Mouse (Mus musculus): ENCODE results near the gene Zdhhc18. TPM values are rescaled to one million over a fixed set of nuclear protein-coding genes. Genes with fewer than 3 reads are reported as not detected.
A peak's percentile ranks its signal among the peaks of the same experiment; 100 is the strongest.

Gene Zdhhc18
- total and polyA plus RNA-seq, 3 experiments: 6.7 to 15.6 TPM; not detected in 1

- Histone ChIP-seq H3K4me1 (ENCODE audit: control insufficient read depth in 1 of 2, insufficient read depth in 2 of 2, low read length in 2 of 2) (no peaks in the 10 kb centered on the region), H3K36me3 (ENCODE audit: control insufficient read depth in 1 of 2, insufficient read depth in 2 of 2, low read length in 2 of 2) (no peaks in the 10 kb centered on the region)
Measured at GRCm38 (mm10) chr4:133612416-133612815, 37.5 kb downstream of the Zdhhc18 start.

GRCm38 (mm10) chr4:133611815-133612214 is 38.1 kb downstream of the Zdhhc18 start:
- H3K9me3 ChIP-seq (replicated peaks; ENCODE audit: insufficient read depth, low read length): no peaks in the 10 kb centered on the region
- H3K36me3 ChIP-seq (ENCODE audit: control insufficient read depth in 1 of 2, insufficient read depth in 2 of 2, low read length in 2 of 2): no peaks in the 10 kb centered on the region
- H3K79me2 ChIP-seq (ENCODE audit: control insufficient read depth, insufficient read depth, low read length, poor library complexity): no peaks in the 10 kb centered on the region
- H3K9ac ChIP-seq (ENCODE audit: control insufficient read depth, low read depth, low read length, poor library complexity, severe bottlenecking): no peak overlapping the region
- DNase-seq (ENCODE audit: low read depth, low spot score): peak; percentile 39
- H3K27me3 ChIP-seq (ENCODE audit: control insufficient read depth in 1 of 2, insufficient read depth in 2 of 2, low read length in 2 of 2): no peaks in the 10 kb centered on the region
- H3K4me1 ChIP-seq (ENCODE audit: control insufficient read depth in 1 of 2, insufficient read depth in 2 of 2, low read length in 2 of 2): no peaks in the 10 kb centered on the region
- TF ChIP-seq CTCF (IDR thresholded peaks at IDR 0.05 in 2 of 3, conservative IDR thresholded peaks at IDR 0.05 in 1 of 3; ENCODE audit: control insufficient read depth in 1 of 3, insufficient read depth in 1 of 3, low read depth in 2 of 3, low read length in 3 of 3, poor library complexity in 1 of 3, severe bottlenecking in 1 of 3) (peak; percentile 11 to 35 (median 34); a peak in 3 of 6 replicates), JUND (IDR thresholded peaks at IDR 0.05; ENCODE audit: low read depth, low read length) (no peak)
- H3K4me3 ChIP-seq (ENCODE audit: control insufficient read depth in 1 of 2, insufficient read depth in 1 of 2, low read depth in 2 of 2, low read length in 2 of 2): no peak overlapping the region
- H3K27ac ChIP-seq (ENCODE audit: control insufficient read depth, low read depth, low read length): no peak overlapping the region

More at GRCm38 (mm10) chr4:133612416-133612815, 37.5 kb downstream of the Zdhhc18 start:
- no peak overlapping the region for H3K4me3 ChIP-seq (ENCODE audit: control insufficient read depth in 1 of 2, insufficient read depth in 1 of 2, low read depth in 2 of 2, low read length in 2 of 2)
- H3K9me3 ChIP-seq (replicated peaks; ENCODE audit: insufficient read depth, low read length): no peaks in the 10 kb centered on the region
- no peaks in the 10 kb centered on the region for H3K79me2 ChIP-seq (ENCODE audit: control insufficient read depth, insufficient read depth, low read length, poor library complexity)
- TF ChIP-seq TBP (IDR thresholded peaks at IDR 0.05; ENCODE audit: low read depth, low read length) (no peak), GABPA (IDR thresholded peaks at IDR 0.05; ENCODE audit: low read depth, low read length) (no peak), USF2 (IDR thresholded peaks at IDR 0.05; ENCODE audit: borderline replicate concordance in 1 of 2, insufficient read depth in 1 of 2, low read depth in 1 of 2, low read length in 2 of 2) (no peak), TCF12 (IDR thresholded peaks at IDR 0.05; ENCODE audit: low read depth, low read length) (no peak), MAFK (IDR thresholded peaks at IDR 0.05; ENCODE audit: borderline replicate concordance, low read depth, low read length) (no peak), CTCF (IDR thresholded peaks at IDR 0.05 in 2 of 3, conservative IDR thresholded peaks at IDR 0.05 in 1 of 3; ENCODE audit: control insufficient read depth in 1 of 3, insufficient read depth in 1 of 3, low read depth in 2 of 3, low read length in 3 of 3, poor library complexity in 1 of 3, severe bottlenecking in 1 of 3) (peak in 2 of 3 experiments; percentile 8 to 39; a peak in 3 of 6 replicates), RCOR1 (IDR thresholded peaks at IDR 0.05; ENCODE audit: low read depth, low read length) (no peak), RAD21 (IDR thresholded peaks at IDR 0.05; ENCODE audit: low read depth, low read length) (no peak)
- no peak for DNase-seq (ENCODE audit: low read depth, low spot score)
- no peak overlapping the region for H3K27ac ChIP-seq (ENCODE audit: control insufficient read depth, low read depth, low read length)
- no peak overlapping the region for H3K9ac ChIP-seq (ENCODE audit: control insufficient read depth, low read depth, low read length, poor library complexity, severe bottlenecking)
- H3K27me3 ChIP-seq (ENCODE audit: control insufficient read depth in 1 of 2, insufficient read depth in 2 of 2, low read length in 2 of 2): no peaks in the 10 kb centered on the region

GRCm38 (mm10) chr4:133609719-133610118 is 40.2 kb downstream of the Zdhhc18 start:
- no peak overlapping the region for H3K9ac ChIP-seq (ENCODE audit: control insufficient read depth, low read depth, low read length, poor library complexity, severe bottlenecking)
- no peaks in the 10 kb centered on the region for H3K9me3 ChIP-seq (replicated peaks; ENCODE audit: insufficient read depth, low read length)
- no peak overlapping the region for H3K27ac ChIP-seq (ENCODE audit: control insufficient read depth, low read depth, low read length)
- H3K4me1 ChIP-seq (ENCODE audit: control insufficient read depth in 1 of 2, insufficient read depth in 2 of 2, low read length in 2 of 2): no peaks in the 10 kb centered on the region
- H3K79me2 ChIP-seq (ENCODE audit: control insufficient read depth, insufficient read depth, low read length, poor library complexity): no peaks in the 10 kb centered on the region
- no peaks in the 10 kb centered on the region for H3K36me3 ChIP-seq (ENCODE audit: control insufficient read depth in 1 of 2, insufficient read depth in 2 of 2, low read length in 2 of 2)
- TF ChIP-seq CTCF (IDR thresholded peaks at IDR 0.05 in 2 of 3, conservative IDR thresholded peaks at IDR 0.05 in 1 of 3; ENCODE audit: control insufficient read depth in 1 of 3, insufficient read depth in 1 of 3, low read depth in 2 of 3, low read length in 3 of 3, poor library complexity in 1 of 3, severe bottlenecking in 1 of 3) (peak; percentile 78 to 95 (median 84)), ZC3H11A (IDR thresholded peaks at IDR 0.05; ENCODE audit: low read depth, low read length) (no peak), MAZ (IDR thresholded peaks at IDR 0.05; ENCODE audit: low read depth, low read length) (no peak), MAFK (IDR thresholded peaks at IDR 0.05; ENCODE audit: borderline replicate concordance, low read depth, low read length) (no peak), ZKSCAN1 (IDR thresholded peaks at IDR 0.05; ENCODE audit: low read depth, low read length) (no peak), ZMIZ1 (IDR thresholded peaks at IDR 0.05; ENCODE audit: low read depth, low read length) (no peak), CHD1 (IDR thresholded peaks at IDR 0.05; ENCODE audit: low read depth, low read length) (no peak), POLR2A (IDR thresholded peaks at IDR 0.05; ENCODE audit: control insufficient read depth in 1 of 2, insufficient read depth in 1 of 2, low read depth in 1 of 2, low read length in 2 of 2, poor library complexity in 1 of 2) (no peak), HCFC1 (IDR thresholded peaks at IDR 0.05; ENCODE audit: low read depth, low read length) (no peak), SIN3A (IDR thresholded peaks at IDR 0.05; ENCODE audit: low read length) (no peak), MYB (IDR thresholded peaks at IDR 0.05; ENCODE audit: low read depth, low read length) (no peak), MXI1 (IDR thresholded peaks at IDR 0.05; ENCODE audit: low read depth, low read length) (no peak), SMC3 (IDR thresholded peaks at IDR 0.05; ENCODE audit: low read depth, low read length) (peak; percentile 61), RAD21 (IDR thresholded peaks at IDR 0.05; ENCODE audit: low read depth, low read length) (peak; percentile 47)
- H3K4me3 ChIP-seq (ENCODE audit: control insufficient read depth in 1 of 2, insufficient read depth in 1 of 2, low read depth in 2 of 2, low read length in 2 of 2): no peak overlapping the region
- DNase-seq (ENCODE audit: low read depth, low spot score): peak; percentile 77
- no peaks in the 10 kb centered on the region for H3K27me3 ChIP-seq (ENCODE audit: control insufficient read depth in 1 of 2, insufficient read depth in 2 of 2, low read length in 2 of 2)
